Mouse (Mus musculus) left cerebral cortex, adult 8-10 months (tissue): Measurements from ENCODE around the gene Tnfrsf23. TPM values are rescaled to one million over a fixed set of nuclear protein-coding genes. Genes with fewer than 3 reads are reported as not detected.

ENCODE experiments used
- total RNA-seq, 4 experiments: library from RNA; stranded (reverse); gene quantifications; 2 replicates each; pipeline ENCODE4 v1.2.4; 2022

Tnfrsf23 gene
- total RNA-seq, 4 experiments from 2014 or later: 0.72 to 2.3 (median 1.1) TPM

Other genes starting within 250 kb of the Tnfrsf23 start
- gene Cdkn1c, start 224.8 kb downstream of the Tnfrsf23 start, total RNA-seq: 10 to 100 TPM; 16.4 to 17.3 (median 16.9) TPM
- 1 to 10 TPM in 3 of 4 experiments, under 1 TPM in 1; 0.78 to 1.8 (median 1.2) TPM for gene Slc22a18, start 212.1 kb downstream of the Tnfrsf23 start, total RNA-seq
- gene Phlda2, start 182.7 kb downstream of the Tnfrsf23 start, total RNA-seq: not detected
- 100 to 1,000 TPM; 106 to 123 (median 113) TPM for gene Nap1l4, start 136.8 kb downstream of the Tnfrsf23 start, total RNA-seq
- gene Cars, start 85.8 kb downstream of the Tnfrsf23 start, total RNA-seq: 10 to 100 TPM; 50.1 to 58.2 (median 54.2) TPM
- gene Tnfrsf26, start 57.1 kb downstream of the Tnfrsf23 start, total RNA-seq: not detected
- 1 to 10 TPM; 1.0 to 2.9 (median 2.8) TPM for gene Tnfrsf22, start 36.2 kb downstream of the Tnfrsf23 start, total RNA-seq
- gene Osbpl5, start 71.1 kb upstream of the Tnfrsf23 start, total RNA-seq: 10 to 100 TPM; 32.1 to 43.1 (median 38.2) TPM
- gene Mrgprg, start 81.1 kb upstream of the Tnfrsf23 start, total RNA-seq: not detected
- 1 to 10 TPM; 7.0 to 8.4 (median 7.8) TPM for gene Mrgpre, start 98.6 kb upstream of the Tnfrsf23 start, total RNA-seq
- 1 to 10 TPM; 5.4 to 7.8 (median 5.7) TPM for gene Nadsyn1, start 137.0 kb upstream of the Tnfrsf23 start, total RNA-seq
- 10 to 100 TPM; 37.6 to 43.0 (median 39.8) TPM for gene Dhcr7, start 137.3 kb upstream of the Tnfrsf23 start, total RNA-seq
- gene Gm498, start 181.0 kb upstream of the Tnfrsf23 start, total RNA-seq: not detected